Mouse (Mus musculus) E14TG2a.4 (cell line): ENCODE measurements around the gene Itfg2.

ENCODE experiments used
- CTCF ChIP-seq: conservative IDR thresholded peaks from 2 replicates; pipeline ENCODE4 v1.5.1; 2014; ENCODE audit warnings: low read length
- NANOG ChIP-seq: IDR thresholded peaks from 2 replicates; pipeline ENCODE4 v1.6.1; 2014; ENCODE audit warnings: borderline replicate concordance, low read length, mixed read lengths

DNA sequence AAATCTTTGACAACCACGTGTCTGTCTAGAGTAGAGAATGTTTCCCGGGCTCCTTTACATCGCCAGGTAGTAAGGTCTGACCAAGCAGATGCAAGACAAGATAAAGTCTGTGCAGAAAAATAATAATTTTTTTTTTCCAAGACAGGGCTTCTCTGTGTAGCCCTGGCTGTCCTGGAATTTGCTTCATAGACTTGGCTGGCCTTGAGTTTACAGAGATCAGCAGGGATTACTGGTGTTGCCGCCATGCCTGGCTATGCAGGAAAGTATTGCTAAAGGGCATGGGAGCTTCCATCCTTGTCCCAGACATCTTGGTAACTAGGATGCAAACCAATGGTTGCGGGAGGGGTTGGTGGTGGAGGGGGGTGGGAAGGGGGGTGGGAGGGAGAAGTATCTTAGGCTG lies 32.5 kb upstream of the Itfg2 start:
- TF ChIP-seq CTCF (no peak), NANOG (no peak)
